Mouse (Mus musculus) spleen, adult 2 months (tissue): ENCODE results near the gene Tcf19.
A peak's percentile ranks its signal among the peaks of the same experiment; 100 is the strongest.

Experiments used
- CTCF ChIP-seq: fragments of 200-500 bp; IDR thresholded peaks from 2 replicates; pipeline ENCODE4 v1.5.1; 2011; ENCODE audit warnings: mild to moderate bottlenecking, inconsistent platforms; ENCODE audit not compliant: insufficient read depth, insufficient read length, insufficient replicate concordance; ENCODE audit errors: extremely low read depth
- POLR2A ChIP-seq: fragments of 200-500 bp; IDR thresholded peaks from 2 replicates; pipeline ENCODE4 v1.6.1; 2011; ENCODE audit warnings: low read depth, low read length, inconsistent platforms

DNA sequence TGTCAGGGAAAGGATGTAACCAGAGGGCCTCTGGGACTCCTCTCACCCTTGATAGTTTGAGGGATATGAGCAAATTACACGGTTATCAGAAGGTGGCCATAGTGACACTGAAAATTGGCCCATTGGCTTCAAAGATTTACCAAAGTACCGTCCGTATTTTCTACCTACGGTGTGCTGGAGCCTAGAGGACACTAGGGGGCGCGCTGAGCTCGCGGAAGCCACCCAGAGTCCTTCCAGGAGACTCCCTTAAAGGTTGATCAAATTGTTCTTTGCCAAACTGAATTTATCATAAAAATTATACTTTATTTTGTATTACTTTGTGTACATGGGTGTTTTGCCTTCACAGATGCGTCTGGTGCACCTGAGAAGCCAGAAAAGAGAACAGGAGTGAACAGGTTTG is 32.6 kb downstream of the Tcf19 start:
- TF ChIP-seq CTCF (peak; percentile 95), POLR2A (no peak)
